Mouse (Mus musculus): Measurements from ENCODE around the gene Sh2b2. TPM values are rescaled to one million over a fixed set of nuclear protein-coding genes. Genes with fewer than 3 reads are reported as not detected.

The Sh2b2 gene
- polyA plus RNA-seq, 1 experiment from 2014 or later, result 14.4 TPM

DNA sequence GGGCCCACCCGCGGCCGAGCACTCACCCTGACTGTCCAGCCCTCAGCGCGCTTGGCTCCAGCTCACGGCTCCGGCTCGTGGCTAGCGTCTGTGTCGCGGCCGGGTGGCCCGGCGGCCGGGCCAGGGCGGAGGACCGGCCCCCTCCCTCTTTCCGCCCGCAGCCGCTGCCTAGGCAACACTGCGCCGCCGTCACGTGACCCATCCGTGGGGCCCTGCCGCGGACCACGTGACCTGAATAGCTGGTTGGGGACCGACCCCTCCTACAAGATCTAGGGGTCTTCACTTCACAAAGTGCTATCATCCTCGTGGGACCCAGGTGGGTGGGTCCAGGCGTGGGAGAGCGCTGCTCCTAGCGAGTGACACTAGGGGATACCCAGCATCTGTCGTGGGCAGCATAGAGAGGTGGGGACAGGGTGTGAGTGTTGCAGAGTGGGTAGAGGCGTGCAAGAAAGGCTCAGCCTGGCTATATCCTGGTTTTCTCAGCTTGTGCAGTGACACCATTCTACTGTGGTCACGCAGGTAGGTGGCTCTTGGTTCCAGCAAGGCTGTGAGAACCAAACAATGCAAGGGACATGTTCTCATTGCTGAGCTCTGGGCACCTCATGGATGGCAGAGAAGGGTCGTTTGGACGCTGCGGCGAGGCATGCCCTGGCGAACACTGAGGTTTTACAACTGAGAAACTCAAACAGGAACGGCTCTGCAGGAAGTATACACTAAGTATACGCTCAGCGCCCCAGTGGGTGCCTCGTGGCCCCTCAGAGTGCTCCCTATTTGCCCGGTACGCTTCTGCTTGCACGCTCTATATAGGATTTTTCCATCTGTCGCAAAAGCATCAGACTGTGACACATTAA is 75.6 kb downstream of the Sh2b2 start, which contains the start of gene Orai2:
Gene Orai2, minus strand, starts transcription at position 202 of the 851 bp plus-strand sequence.
- Histone ChIP-seq H3K36me3 (peaks cover 6% of the 10 kb centered on the region; the same call in 1 of the 2 replicates), H3K4me3 (peak within 1 kb of the TSS; percentile 71), H3K27ac (peak within 1 kb of the TSS; percentile 85), H3K27me3 (ENCODE audit: low read depth, poor library complexity, severe bottlenecking) (peaks cover 8% of the 10 kb centered on the region; the same call in 1 of the 2 replicates), H3K4me1 (peaks cover 18% of the 10 kb centered on the region), H3K9me3 (replicated peaks) (no peaks in the 10 kb centered on the region)
- DNase-seq (ENCODE audit: low spot score), result peak; percentile 95
- WGBS, result 8% methylated on average over 47 of the region's 49 CpGs

GRCm38 (mm10) chr5:136169626-136170511 is 76.5 kb downstream of the Sh2b2 start:
- 18% methylated on average over 15 of the region's 15 CpGs for WGBS
- Histone ChIP-seq H3K9me3 (replicated peaks) (no peaks in the 10 kb centered on the region), H3K27ac (peak overlapping the region; percentile 85), H3K36me3 (peaks cover 6% of the 10 kb centered on the region; the same call in 1 of the 2 replicates), H3K4me1 (peaks cover 18% of the 10 kb centered on the region), H3K27me3 (ENCODE audit: low read depth, poor library complexity, severe bottlenecking) (peaks cover 8% of the 10 kb centered on the region; the same call in 1 of the 2 replicates), H3K4me3 (peak overlapping the region; percentile 71)
- no peak for DNase-seq (ENCODE audit: low spot score)

Other genes with a start within 250 kb of the Sh2b2 start
- 1.5 and 5.5 TPM in 2 replicates for gene Upk3b, start 208.1 kb downstream of the Sh2b2 start, polyA plus RNA-seq (2016; fragmentation: Nextera tagmentation; extraction: Ambion mirVana)
- gene Upk3bl, start 192.1 kb downstream of the Sh2b2 start, polyA plus RNA-seq (2016; fragmentation: Nextera tagmentation; extraction: Ambion mirVana), result 3.5 and 4.9 TPM in 2 replicates
- gene Rasa4, start 162.6 kb downstream of the Sh2b2 start, polyA plus RNA-seq (2016; fragmentation: Nextera tagmentation; extraction: Ambion mirVana), result 1.1 and 2.4 TPM in 2 replicates
- gene Polr2j, start 129.9 kb downstream of the Sh2b2 start, polyA plus RNA-seq (2016; fragmentation: Nextera tagmentation; extraction: Ambion mirVana), result 283 and 310 TPM in 2 replicates
- gene Lrwd1, start 110.5 kb downstream of the Sh2b2 start, polyA plus RNA-seq (2016; fragmentation: Nextera tagmentation; extraction: Ambion mirVana), result 62.4 and 66.4 TPM in 2 replicates
- gene Alkbh4, start 110.4 kb downstream of the Sh2b2 start, polyA plus RNA-seq (2016; fragmentation: Nextera tagmentation; extraction: Ambion mirVana), result 26.4 and 27.9 TPM in 2 replicates
- 5.5 and 6.6 TPM in 2 replicates for gene Orai2, start 75.8 kb downstream of the Sh2b2 start, polyA plus RNA-seq (2016; fragmentation: Nextera tagmentation; extraction: Ambion mirVana)
- gene Prkrip1, start 47.6 kb downstream of the Sh2b2 start, polyA plus RNA-seq (2016; fragmentation: Nextera tagmentation; extraction: Ambion mirVana), result 66.0 and 75.4 TPM in 2 replicates